Mouse (Mus musculus): ENCODE results near the gene Snap47. TPM values are rescaled to one million over a fixed set of nuclear protein-coding genes. Genes with fewer than 3 reads are reported as not detected.

Gene Snap47
- polyA plus RNA-seq, 1 experiment from 2014 or later: 90.6 TPM

DNA sequence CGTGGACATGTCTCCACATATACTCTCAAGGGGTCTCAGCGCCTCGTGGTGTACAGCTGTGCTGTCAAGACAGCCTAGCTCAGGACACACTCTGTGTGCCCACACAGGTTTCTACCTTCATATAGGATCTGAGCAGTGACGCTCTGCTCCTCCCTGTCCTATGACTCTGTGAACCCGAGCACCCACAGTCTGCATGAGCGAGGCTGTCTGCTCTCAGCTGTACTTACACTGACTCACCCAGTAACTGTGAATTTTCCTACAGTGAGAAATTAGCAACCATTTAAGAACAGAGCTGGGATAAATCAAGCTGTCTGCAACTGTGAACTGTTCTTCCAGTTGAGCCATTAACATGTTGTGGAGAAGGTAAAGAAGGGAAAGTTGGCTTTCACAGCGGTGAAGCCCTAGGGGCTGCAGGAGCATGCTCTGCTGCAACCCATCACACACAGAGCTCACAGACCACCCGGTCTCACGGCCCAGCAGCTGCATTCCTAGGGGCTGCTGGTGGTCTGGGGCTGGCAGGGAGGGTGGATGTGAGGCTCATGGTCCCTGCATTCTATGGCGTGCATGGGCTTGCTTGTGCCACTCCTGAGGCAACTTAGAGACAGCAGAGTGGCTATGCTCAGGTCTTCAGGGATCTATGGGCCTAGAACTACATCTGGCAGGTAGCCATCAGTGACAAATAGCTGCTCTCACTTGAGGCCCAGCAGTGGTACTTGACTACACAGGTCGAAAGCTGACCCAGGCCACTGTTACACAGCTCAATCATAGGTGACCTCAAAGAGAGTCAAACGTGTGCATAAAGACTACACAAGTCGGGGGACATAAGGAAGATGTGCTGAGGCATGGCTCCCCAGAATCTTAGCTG lies 37.8 kb downstream of the Snap47 start:
- Histone ChIP-seq H3K36me3 (ENCODE audit: insufficient read depth, low read length) (0 out of 2 replicates have a peak, but pooled peaks cover 2% of the 10 kb centered on the region), H3K4me1 (replicated peaks; ENCODE audit: insufficient read depth, low read length) (peaks cover 9% of the 10 kb centered on the region; the same call in 1 of the 2 replicates), H3K9ac (ENCODE audit: low read depth, low read length) (no peak overlapping the region), H3K27me3 (ENCODE audit: insufficient read depth, low read length) (no peaks in the 10 kb centered on the region), H3K9me3 (replicated peaks; ENCODE audit: low read length) (no peaks in the 10 kb centered on the region), H3K27ac (no peak overlapping the region), H3K4me3 (replicated peaks; ENCODE audit: low read depth, low read length) (no peak overlapping the region), H3K4me2 (ENCODE audit: low read length) (no peak overlapping the region)
- 73% methylated on average over 13 of the region's 13 CpGs for WGBS
- ATAC-seq (replicated peaks; ENCODE audit: low FRiP score, low read depth): no peak
- no peak for TF ChIP-seq CTCF (IDR thresholded peaks at IDR 0.05; ENCODE audit: low read depth)
- peak; percentile 12 for DNase-seq (ENCODE audit: low spot score)

DNA sequence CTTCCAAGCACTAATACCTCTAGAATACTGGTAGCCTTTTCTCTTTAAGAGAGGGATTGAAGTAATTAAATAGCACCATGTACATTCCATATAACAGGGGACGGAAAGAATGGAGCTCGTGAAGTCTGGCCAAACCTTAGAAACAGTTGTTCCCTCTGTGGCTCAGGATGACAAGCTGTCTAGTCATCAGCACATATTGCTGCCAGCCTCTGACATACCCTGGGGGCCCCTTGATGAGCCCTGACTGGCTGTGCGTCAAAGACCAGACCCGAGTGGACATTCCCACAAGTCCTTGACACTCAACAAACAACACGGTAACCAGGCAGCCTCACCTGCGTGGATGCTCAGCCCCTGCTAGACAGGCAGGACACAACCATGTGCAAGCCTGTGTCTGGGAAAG lies 38.9 kb downstream of the Snap47 start:
- Histone ChIP-seq H3K27ac (no peak overlapping the region), H3K4me3 (replicated peaks; ENCODE audit: low read depth, low read length) (no peak overlapping the region), H3K27me3 (ENCODE audit: insufficient read depth, low read length) (no peaks in the 10 kb centered on the region), H3K9me3 (replicated peaks; ENCODE audit: low read length) (no peaks in the 10 kb centered on the region), H3K4me2 (ENCODE audit: low read length) (no peak overlapping the region), H3K36me3 (ENCODE audit: insufficient read depth, low read length) (0 out of 2 replicates have a peak, but pooled peaks cover 4% of the 10 kb centered on the region), H3K4me1 (replicated peaks; ENCODE audit: insufficient read depth, low read length) (peaks cover 9% of the 10 kb centered on the region; the same call in 1 of the 2 replicates), H3K9ac (ENCODE audit: low read depth, low read length) (no peak overlapping the region)
- no peak for TF ChIP-seq CTCF (IDR thresholded peaks at IDR 0.05; ENCODE audit: low read depth)
- WGBS: 85% methylated on average over 6 of the region's 6 CpGs
- ATAC-seq (replicated peaks; ENCODE audit: low FRiP score, low read depth) (no peak), DNase-seq (ENCODE audit: low spot score) (no peak)

DNA sequence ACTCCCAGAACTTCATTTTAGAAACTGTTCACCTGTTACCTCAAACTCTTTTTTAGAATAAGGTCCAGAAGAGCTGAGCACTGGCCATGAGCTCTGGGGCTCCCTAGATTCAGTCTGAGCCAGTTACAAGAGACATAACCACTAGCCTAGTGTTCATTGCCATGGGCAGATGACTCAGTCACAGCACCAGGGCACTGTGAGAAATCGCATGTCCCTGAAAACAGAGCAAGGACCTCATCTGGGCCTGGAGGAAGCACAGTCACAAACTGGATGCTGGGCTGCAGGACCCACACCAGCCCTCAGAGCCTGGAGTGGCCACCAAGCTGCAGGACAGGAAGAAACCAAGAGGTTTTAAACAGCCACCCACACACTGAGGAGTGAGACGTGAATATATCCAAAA lies 40.1 kb downstream of the Snap47 start:
- DNase-seq (ENCODE audit: low spot score): no peak
- Histone ChIP-seq H3K4me2 (ENCODE audit: low read length) (no peak overlapping the region), H3K9me3 (replicated peaks; ENCODE audit: low read length) (no peaks in the 10 kb centered on the region), H3K27me3 (ENCODE audit: insufficient read depth, low read length) (no peaks in the 10 kb centered on the region), H3K36me3 (ENCODE audit: insufficient read depth, low read length) (peaks cover 11% of the 10 kb centered on the region; the same call in 1 of the 2 replicates), H3K27ac (no peak overlapping the region), H3K4me1 (replicated peaks; ENCODE audit: insufficient read depth, low read length) (peaks cover 9% of the 10 kb centered on the region; the same call in 1 of the 2 replicates), H3K4me3 (replicated peaks; ENCODE audit: low read depth, low read length) (no peak overlapping the region), H3K9ac (ENCODE audit: low read depth, low read length) (no peak overlapping the region)
- 75% methylated on average over 2 of the region's 2 CpGs for WGBS
- TF ChIP-seq CTCF (IDR thresholded peaks at IDR 0.05; ENCODE audit: low read depth): no peak
- no peak for ATAC-seq (replicated peaks; ENCODE audit: low FRiP score, low read depth)

DNA sequence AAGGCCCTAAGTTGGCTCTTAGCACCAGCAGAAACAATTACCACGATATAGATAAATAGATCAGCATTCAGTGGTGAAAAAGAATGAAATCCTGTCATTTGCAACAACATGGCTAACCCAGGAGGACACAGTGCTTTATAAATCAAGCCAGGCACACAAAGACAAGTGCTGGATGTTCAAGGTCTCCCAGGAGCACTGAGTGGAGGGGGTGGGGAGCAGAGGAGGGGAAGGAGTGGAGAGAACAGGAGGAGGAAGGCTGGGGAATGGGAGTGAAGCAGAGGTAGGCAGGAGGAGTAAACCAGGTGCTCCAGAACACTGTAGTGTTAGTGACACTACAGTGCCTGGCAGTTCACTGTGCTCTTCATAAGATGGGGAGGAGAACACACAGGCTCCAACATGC lies 45.2 kb downstream of the Snap47 start:
- H3K4me2 ChIP-seq (ENCODE audit: low read length): no peak overlapping the region
- ATAC-seq (replicated peaks; ENCODE audit: low FRiP score, low read depth) (no peak), DNase-seq (ENCODE audit: low spot score) (no peak)
- H3K27ac ChIP-seq: no peak overlapping the region
- H3K4me1 ChIP-seq (replicated peaks; ENCODE audit: insufficient read depth, low read length): peaks cover 9% of the 10 kb centered on the region; the same call in 1 of the 2 replicates
- peaks cover 11% of the 10 kb centered on the region; the same call in 1 of the 2 replicates for H3K36me3 ChIP-seq (ENCODE audit: insufficient read depth, low read length)
- no peak for TF ChIP-seq CTCF (IDR thresholded peaks at IDR 0.05; ENCODE audit: low read depth)
- H3K4me3 ChIP-seq (replicated peaks; ENCODE audit: low read depth, low read length): no peak overlapping the region
- 94% methylated on average over 1 of the region's 1 CpGs for WGBS
- H3K27me3 ChIP-seq (ENCODE audit: insufficient read depth, low read length): no peaks in the 10 kb centered on the region
- no peak overlapping the region for H3K9ac ChIP-seq (ENCODE audit: low read depth, low read length)
- no peaks in the 10 kb centered on the region for H3K9me3 ChIP-seq (replicated peaks; ENCODE audit: low read length)

DNA sequence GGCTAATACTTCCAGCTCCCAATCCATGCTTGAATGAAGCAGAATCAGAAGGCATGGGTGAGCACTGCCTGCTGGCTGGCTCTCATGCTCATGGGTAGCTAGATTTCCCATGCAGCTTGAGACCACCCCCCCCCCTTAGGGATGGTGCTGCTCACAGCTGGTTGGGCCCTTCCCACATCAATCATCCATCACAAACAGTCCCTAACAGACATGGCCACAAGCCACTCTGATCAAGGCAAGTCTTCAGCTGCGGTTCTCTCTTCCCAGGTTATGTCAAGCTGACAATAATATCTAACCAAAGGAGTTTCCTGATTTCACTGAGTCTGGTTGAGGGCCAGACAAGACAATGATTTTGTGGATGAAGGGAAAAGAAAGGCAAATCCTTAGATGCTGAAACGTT lies 50.1 kb downstream of the Snap47 start:
- WGBS: 75% methylated on average over 2 of the region's 2 CpGs
- H3K9ac ChIP-seq (ENCODE audit: low read depth, low read length): no peak overlapping the region
- H3K9me3 ChIP-seq (replicated peaks; ENCODE audit: low read length): no peaks in the 10 kb centered on the region
- H3K27me3 ChIP-seq (ENCODE audit: insufficient read depth, low read length): no peaks in the 10 kb centered on the region
- H3K36me3 ChIP-seq (ENCODE audit: insufficient read depth, low read length): peaks cover under 1% of the 10 kb centered on the region; the same call in 1 of the 2 replicates
- 0 out of 2 replicates have a peak, but pooled peaks cover 8% of the 10 kb centered on the region for H3K4me1 ChIP-seq (replicated peaks; ENCODE audit: insufficient read depth, low read length)
- no peak for ATAC-seq (replicated peaks; ENCODE audit: low FRiP score, low read depth)
- no peak overlapping the region for H3K4me3 ChIP-seq (replicated peaks; ENCODE audit: low read depth, low read length)
- no peak for TF ChIP-seq CTCF (IDR thresholded peaks at IDR 0.05; ENCODE audit: low read depth)
- H3K4me2 ChIP-seq (ENCODE audit: low read length): no peak overlapping the region
- DNase-seq (ENCODE audit: low spot score): no peak
- no peak overlapping the region for H3K27ac ChIP-seq

DNA sequence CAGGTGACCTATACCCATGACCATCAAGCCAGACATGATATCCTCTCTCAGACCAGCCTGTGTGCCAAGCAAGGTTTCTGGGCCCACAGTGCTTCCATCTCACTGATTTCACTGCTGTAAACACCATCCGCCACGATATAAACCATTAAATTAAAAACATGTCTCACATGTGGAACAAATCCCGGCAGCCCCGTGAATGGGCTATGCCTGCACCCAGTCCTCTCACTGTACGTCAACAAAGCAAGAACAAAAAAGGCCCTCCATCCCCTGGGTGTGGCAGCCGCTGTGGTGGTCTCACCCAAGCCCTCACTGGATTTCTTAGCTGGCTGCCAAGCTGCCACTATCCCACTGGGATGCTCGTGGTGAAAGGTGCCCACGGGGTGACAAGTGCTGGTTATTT lies 51.2 kb downstream of the Snap47 start:
- Histone ChIP-seq H3K4me2 (ENCODE audit: low read length) (no peak overlapping the region), H3K9ac (ENCODE audit: low read depth, low read length) (no peak overlapping the region), H3K27me3 (ENCODE audit: insufficient read depth, low read length) (no peaks in the 10 kb centered on the region), H3K4me3 (replicated peaks; ENCODE audit: low read depth, low read length) (no peak overlapping the region), H3K27ac (no peak overlapping the region), H3K9me3 (replicated peaks; ENCODE audit: low read length) (no peaks in the 10 kb centered on the region), H3K4me1 (replicated peaks; ENCODE audit: insufficient read depth, low read length) (0 out of 2 replicates have a peak, but pooled peaks cover 8% of the 10 kb centered on the region), H3K36me3 (ENCODE audit: insufficient read depth, low read length) (no peaks in the 10 kb centered on the region)
- DNase-seq (ENCODE audit: low spot score): no peak
- ATAC-seq (replicated peaks; ENCODE audit: low FRiP score, low read depth): no peak
- 82% methylated on average over 8 of the region's 8 CpGs for WGBS
- no peak for TF ChIP-seq CTCF (IDR thresholded peaks at IDR 0.05; ENCODE audit: low read depth)

All from kidney, postnatal 0 days (tissue).